Mouse (Mus musculus) naive thymus-derived CD4-positive, alpha-beta T cell, adult 2 months (primary cell): ENCODE results near the gene Tnpo1.
"Not testable (repeated sequence)": the region's sequence is repeated elsewhere in the genome, so short reads cannot be mapped to it uniquely, and the experiment has no call there.

Experiments
- DNase-seq: peaks from one replicate; pipeline ENCODE4 v3.0.0-alpha.2; 2011; ENCODE audit warnings: low read depth

Gene Tnpo1

DNA sequence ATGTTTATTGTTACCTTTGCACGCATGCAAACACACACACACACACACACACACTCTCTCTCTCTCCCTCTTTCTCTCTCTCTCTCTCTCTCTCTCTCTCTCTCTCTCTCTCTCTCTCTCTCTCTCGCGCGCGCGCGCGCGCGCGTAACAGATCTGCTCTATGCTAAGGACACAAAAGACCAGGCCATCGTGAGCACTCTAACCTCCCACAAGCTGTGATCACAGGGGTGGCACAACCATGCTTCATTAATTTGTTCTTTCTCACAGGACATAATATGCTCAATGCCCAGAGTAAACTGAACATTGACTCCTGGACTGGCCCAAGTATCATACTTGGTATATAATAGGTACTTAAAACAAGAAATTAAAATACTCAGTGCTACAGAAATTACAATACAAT is 37.0 kb downstream of the Tnpo1 start:
- no peak for DNase-seq

DNA sequence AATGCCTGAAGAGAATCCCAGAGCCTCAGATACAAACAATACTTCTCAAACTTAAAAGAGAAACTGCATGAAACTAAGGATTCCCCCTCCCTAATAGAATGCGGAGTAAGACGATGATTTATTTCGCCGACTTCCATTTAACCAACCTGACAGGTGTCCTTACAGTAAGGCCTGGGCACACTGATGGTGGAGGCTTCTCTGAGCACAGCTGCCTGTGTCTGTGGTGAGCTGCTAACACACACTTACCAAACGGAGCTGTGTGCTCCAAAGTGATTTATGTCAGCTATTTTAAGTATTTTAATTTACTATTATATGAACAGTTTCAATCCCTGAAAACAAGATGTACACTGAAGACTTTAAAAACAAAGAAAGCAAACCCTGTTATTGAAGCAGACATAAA is 42.4 kb downstream of the Tnpo1 start:
- DNase-seq: no peak

DNA sequence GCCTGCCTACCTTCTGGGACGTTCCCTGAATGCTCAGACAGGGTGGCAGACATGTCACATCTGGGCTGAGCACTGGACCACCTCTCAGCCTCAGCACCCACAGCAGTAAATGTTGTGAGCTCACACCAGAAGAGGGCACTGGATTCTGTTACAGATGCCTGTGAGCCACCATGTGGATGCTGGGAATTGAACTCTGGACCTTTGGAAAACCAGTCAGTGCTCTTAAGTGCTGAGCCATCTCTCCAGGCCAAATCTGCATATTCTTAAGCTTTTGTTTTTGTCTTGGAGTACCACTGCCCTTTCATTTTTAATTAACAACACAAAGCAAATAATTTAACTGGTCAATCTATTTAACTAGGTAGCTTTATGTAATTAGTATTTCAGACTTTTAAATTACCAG is 44.2 kb downstream of the Tnpo1 start:
- DNase-seq: no peak

DNA sequence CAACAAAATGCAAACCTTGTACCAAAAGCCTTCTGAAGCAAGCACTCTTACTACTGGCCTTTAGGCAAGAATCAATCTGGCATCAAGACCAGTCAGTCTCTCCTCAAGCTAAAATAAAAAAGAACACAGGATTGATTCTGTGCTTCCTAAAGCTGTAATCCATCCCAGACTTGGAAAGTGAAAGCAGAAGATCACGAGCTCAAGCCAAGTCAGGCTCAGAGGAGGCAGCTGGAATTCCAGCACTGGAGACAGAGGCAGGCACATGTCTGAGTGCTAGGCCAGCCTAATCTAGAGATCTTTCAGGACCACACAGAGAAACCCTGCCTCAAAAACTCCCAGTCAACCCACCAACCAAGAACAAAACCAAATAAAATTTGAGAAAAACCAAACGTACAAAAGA is 45.8 kb downstream of the Tnpo1 start:
- DNase-seq: no peak

DNA sequence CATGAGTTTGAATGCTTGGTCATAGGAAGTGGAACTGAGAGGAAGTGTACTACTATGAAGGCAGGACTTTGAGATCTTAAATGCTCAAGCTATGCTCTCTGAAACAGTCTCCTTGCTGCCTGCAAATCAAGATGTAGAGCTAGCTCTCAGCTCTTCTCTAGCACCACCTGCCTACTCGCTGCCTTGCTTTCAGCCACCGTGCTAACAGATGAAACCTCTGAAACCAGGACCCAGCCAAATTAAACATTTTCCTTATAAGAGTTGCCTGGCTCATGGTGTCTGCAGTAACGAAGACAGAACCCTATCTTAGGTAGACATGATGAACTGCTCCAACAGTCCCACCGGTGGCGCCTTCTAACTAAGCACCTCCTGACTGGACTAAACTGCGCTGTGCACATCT is 46.8 kb downstream of the Tnpo1 start:
- DNase-seq: no peak

DNA sequence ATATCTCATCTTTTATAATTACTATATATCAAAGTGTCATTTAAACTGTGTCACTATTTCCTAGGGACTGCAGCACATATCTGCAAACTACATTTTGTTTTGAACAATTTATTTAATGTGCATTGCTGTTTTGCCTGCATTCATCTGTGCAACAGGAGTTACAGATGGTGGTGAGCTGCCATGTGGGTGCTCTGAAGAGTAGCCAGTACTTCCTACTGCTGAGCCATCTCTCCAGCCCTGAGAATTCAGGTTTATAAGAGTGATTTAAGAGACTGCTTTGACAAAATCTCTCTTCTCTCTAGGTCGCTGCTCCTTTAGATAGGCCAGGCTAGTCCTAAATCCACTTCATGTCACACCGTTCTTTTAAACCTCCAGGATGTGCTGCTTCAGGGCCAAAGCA is 49.0 kb downstream of the Tnpo1 start:
- DNase-seq: no peak

DNA sequence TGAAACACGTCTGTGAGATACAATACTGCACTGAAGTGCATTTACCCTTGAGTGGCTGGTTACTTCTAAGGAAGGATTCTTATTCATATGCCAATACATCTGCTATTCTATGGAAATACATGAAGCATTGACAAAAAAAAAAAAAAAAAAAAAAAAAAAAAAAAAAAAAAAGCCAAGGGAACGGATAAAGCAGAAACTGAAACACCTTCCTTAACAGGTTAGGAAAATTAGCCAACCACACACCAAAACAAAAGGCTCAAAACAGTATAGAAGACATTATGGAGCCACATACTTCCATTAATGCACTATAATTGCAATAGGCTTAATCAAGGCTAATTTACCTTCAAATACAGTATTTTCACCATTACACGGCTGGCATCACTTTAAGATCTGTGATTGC is 51.5 kb downstream of the Tnpo1 start:
- no peak for DNase-seq

DNA sequence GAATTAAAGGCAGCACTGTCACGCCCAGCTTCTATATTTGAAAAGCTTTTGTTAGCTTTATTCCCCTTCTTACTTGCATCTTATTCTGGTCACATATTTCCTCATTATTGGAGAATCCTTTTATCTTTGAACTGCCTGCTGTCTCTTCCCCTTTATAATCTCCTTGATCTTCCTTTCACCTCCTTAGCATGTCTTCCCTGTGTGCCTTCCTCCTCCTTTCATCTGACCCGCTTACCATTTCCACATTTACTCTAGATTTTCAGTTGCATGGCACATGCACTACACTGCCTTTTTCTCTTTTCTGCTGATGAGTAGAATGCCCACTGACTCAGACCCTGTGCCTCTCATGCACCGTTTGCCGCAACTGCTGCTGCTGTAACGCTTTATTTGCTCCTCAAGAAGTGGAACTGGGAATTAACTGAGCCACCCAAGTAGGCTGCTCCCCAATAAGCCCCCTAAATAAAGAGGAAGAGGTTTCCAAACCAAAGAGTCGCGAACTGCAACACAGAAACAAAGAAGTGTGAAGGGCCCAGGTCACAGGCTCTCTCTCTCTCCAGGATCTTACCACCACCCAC is 53.8 kb downstream of the Tnpo1 start:
- no peak for DNase-seq

DNA sequence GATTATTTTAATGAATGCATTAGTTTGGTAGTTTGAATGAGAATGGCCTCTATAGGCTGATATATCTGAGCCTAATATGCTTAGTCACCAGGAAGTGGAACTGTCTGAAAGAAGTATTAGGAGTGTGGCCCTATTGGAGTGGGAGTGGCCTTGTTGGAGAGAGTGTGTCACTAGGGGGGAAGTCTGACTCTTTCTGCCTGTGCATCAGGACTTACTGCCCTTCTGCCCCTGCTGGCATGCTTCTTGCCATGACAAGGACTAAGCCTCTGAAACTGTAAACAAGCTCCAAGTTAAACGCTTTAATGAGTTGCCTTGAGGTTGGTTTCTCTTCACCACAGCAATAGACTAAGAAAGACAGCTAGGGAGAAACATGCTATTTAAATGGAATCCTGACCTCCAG is 54.9 kb downstream of the Tnpo1 start:
- DNase-seq: no peak

DNA sequence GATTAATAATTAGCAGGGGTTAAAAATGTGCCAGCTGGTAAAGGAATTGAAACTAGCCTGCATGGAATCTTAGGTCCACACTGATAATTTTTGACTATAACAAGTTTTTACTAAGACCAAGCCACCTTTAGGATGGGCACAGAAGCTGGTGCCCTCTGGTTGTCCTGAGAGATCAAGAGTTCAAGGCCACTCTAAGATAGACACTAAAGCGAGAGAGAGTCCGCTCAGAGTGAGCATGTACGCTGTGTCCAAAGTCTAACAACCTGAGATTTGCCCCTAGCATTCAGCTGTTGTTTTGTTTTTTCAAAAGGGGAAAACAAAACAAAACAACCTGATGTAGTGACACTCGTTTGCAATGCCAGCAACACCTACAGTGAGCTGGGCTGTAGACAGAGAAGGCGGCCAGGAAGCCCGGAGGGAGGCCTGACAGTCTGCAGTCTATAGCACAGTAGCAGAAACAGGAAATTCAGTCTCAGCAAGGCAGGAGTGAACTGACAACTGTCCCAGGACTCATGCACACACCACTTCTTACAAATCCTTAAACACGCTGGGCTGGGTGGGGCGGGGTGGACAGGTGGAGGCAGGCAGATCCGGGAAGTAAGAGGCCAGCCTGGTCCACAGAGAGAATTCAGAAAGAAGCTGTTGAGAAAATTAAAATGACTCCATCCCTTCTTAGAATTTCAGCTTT is 57.8 kb downstream of the Tnpo1 start:
- no peak for DNase-seq

DNA sequence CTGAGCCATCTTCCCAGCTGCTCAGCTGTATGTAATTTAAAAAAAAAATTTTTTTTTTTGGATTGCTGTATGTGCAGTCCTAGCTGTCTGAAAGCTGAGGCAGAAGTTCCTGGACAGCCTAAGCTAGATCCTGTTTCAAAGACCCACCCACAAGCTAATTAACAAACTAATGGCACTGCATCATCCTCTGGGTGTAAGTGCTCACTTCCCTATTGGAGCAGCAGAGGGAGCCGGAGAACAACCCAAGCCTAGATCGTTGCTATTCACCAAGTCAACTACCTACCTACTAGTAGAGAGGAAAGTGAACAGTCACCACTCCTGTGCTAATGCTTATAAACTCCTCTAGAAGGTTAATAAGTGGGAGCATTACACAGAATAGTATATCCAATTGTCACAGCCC is 58.4 kb downstream of the Tnpo1 start:
- DNase-seq: peak; percentile 69

DNA sequence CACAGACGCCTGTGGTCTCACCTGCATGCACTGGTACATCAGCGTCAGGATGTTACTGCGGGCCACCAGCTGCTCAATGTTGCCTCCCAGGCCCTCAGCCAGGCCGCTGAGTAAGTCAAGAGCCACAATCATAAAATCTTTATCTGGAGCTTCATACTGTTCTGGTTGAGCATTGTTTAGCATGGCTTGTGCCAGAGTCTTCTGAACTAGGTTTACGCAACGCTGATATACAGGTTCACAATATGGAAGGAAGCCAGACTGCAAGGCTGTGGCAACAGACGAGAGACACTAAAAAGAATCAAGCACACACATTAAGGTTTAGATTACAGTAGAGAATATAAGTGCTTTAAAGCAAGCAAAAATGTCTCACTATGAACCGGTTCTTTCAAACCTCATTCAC is 70.9 kb downstream of the Tnpo1 start:
- DNase-seq: no peak

DNA sequence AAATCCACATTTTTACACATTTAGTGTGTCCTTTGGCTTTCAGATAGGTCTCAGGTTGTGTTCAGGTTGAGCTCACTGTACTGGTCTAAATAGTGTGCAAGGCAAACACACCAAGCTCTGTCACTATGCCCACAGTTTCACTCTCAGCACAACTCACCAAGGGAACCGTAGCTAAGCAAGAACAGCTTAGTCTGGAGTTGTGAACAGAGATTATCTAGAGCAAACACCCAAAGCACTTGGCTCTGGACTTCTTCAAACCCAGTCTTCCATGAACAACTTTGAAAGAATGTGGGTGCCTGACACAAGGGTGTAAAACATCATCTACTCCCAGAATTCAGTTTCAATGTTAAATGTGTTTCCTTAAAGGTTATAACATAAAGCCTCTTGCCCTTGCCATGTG is 80.4 kb downstream of the Tnpo1 start:
- no peak for DNase-seq

DNA sequence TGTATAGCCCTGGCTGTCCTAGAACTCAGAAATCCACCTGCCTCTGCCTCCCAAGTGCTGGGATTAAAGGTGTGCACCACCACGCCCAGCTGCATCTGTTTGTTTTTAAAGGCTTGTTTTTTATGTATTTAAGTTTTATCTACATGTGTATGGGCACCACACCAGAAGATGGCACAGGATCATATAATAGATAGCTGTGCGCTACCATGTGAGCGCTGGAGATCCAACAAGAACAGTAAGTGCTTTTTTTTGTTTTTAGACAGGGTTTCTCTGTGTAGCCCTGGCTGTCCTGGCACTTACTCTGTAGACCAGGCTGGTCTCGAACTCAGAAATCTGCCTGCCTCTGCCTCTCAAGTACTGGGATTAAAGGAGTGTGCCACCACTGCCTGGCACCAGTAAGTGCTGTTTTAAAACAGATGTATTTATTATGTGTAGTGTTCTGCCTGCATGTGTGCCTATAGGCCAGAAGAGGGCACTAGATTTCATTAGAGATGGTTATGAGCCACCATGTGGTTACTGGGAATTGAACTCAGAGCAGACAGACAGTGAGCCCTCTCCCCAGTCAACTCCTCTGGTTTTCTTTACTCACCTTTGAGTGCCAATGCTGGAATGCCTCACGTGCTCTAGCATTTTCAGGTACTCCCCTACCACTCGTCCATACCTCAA is 89.6 kb downstream of the Tnpo1 start:
- DNase-seq: peak; percentile 30

DNA sequence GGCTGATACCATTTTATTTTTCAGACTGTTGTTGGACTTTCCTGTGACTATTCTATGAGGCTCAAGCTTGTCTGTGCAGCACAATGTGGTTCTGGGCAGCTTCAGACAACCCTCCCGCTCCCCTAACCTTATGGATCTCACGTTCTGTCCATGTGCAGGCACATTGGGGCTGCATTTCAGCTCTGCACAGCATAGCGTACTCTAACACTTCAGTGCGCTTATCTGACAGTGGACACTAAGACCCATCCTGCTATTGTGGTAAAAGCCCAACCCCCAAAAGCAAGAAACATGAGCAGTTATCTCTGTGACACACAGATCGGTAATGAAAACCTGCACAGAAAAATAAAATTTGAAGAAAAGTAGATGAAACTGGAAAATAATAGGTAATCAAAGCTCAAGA is 90.4 kb downstream of the Tnpo1 start:
- DNase-seq: no peak

DNA sequence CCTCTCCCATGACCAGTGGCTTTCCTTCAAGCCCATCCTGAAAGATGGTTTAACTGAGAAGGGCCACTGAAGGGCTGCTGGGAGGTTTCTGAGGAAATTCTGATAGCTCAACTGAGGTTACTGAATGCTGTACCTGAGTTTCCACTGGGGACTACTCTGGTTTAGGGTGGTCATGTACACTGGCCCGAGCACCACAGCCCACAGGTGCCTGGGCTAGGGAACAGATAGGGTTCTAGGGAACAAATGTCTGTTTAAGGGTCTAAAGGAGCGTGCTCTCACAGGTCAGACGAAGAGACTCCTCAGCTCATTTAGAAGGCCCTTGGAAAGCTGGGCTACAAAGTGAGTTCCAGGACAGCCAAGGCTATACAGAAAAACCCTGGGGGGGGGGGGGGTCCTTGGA is 91.5 kb downstream of the Tnpo1 start:
- no peak for DNase-seq

DNA sequence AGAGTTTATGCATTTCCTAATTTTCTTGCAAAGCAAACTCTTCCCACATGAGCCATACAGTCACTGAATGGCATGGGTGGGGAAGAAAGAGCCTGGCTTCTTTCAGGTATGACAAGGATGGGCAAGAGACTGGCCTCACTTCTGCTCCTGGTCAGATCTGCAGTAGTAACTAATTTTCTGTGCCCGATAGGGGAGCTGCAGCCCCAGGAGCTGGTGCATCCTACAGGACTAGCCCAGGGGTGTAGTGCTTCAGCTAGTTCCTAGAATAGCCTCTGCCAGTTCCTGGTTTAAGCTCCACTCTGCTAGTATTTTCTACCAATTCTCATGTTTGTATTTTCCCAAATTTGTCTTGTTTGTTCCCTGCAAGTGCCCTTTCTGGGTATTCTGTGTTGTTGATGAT is 92.0 kb downstream of the Tnpo1 start:
- DNase-seq: no peak

DNA sequence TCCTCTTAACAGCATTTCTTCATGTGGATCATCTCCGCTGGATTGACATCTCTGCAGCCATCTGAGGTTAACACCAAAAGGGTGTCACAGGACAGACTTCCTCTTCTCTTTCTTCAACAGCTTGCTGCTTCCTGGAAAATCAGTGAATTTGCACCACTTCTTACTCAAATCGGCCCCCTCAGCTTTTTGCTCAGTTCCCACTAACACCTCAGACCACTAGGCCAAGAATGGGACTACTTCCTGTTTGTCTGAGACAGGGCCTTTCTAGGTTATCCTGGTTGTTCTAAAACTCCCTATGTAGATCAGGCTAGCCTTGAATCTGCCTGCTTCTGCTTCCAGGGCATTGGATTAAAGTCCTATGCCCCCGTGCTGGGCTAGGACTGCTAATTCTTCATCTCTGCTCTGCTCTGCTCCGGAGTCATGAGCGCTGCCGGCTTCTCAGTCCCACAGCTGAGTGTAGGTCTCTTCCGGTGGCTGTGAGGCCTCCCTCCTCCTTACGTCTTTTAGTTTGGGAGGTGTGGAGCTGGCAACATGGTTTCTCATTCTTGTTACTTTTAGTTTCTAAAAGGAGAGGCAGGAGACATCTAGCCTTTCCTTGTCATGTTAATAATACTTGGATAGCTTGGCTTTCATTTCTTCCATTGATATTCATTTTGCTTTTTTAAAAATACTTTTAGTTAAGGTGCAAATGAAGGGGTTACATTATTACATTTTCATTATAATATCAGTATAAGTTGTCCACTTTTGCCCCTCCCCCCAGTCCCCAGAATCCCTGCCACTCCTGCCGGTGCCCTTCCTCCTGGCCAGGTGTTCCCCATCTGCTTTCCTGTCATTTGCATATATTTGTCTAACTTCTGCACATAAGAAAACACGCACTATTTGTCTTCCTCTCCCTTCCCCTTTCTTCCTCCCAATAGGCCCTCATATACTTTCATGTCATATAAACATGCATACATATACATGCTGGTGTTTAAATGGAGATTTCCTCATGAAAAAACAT is 93.4 kb downstream of the Tnpo1 start:
- DNase-seq: peak; percentile 37

DNA sequence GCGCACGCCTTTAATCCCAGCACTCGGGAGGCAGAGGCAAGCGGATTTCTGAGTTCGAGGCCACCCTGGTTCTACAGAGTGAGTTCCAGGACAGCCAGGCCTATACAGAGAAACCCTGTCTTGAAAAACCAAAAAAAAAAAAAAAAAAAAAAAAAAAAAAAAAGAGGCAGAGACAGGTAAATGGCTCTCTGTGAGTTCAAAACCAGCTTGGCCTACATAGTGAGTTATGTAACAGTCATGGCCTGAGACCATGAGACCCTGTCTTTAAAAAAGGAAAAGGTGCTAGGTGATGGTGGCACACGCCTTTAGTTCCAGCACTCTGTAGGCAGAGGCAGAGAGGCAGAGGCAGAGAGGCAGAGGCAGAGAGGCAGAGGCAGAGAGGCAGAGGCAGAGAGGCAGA is 97.2 kb downstream of the Tnpo1 start:
- DNase-seq: not testable (repeated sequence)

DNA sequence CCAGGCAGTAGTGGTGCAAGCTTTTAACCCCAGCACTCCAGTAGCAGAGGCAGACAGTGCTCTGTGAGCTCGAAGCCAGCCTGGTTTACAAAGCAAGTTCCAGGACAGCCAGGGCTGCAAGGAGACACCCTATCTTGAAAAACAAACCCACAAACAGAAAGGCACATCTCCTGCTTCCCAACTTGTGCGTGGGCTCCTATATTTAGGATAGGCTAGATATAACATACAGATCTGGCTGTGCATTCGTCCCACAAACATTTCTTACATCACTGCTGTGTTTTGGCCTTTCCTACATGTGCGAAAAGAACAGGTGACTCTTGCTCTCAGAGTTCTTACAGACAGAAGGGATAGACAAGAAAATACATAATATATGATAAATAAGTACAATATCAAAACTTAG is 100.6 kb downstream of the Tnpo1 start:
- no peak for DNase-seq

DNA sequence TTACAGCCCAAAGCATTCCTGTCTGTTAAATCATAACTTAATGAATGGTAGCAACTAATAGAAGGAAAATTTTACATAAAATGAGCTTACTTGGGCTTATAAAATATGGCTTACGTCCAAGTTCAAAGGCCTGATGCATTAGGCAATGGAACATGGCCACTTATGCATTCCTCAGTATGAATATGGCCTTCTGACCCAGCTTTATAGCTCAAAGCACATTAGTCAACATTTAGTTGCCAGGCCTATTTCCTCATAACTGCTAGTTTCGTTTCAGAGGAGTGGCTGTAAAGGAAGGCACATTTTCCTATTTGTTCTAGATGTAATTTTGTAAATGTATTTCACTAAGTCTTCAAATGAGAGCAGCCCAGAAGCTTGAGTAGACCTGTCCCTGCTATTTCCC is 107.1 kb downstream of the Tnpo1 start:
- no peak for DNase-seq

DNA sequence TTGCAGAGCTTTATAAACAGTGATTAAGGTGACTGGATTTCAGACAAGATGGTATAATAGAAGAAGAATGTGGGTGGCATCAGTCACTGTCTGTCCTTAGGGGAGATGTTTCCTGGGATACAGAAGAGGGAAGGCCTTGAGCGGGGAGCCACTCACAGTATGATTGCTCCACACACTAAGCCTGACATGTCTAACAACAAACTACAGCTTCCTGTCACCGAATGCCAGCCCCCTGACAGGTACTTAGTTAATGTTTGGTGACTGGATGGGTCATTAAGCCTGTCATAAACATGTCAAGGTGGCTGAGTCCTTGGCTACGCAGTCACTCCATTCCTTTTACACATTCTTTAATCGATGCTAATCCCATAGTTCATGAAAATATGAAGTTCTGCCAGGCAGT is 108.0 kb downstream of the Tnpo1 start:
- no peak for DNase-seq

DNA sequence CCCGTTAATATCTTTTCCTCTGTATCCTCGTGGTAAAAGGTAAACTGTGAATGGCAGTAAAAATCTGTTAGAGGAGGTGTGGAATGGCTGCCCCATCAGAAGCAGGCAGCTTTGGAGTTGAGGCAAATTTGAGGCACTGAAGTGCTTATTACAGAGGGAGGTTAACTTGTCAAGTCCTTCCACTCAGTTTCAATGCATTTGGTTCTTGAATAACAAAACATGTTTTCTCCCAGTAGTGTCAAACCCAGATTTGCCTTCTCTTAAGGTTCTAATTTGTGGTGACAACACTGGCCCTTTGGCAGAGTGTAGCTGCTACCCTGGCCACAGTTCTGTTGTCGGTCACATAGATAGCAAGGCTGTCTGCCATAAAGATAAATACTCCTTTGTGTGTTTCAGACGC is 108.4 kb downstream of the Tnpo1 start:
- DNase-seq: no peak
